Mouse (Mus musculus): Measurements from ENCODE around the gene Oxld1.
"Not testable (repeated sequence)": the region's sequence is repeated elsewhere in the genome, so short reads cannot be mapped to it uniquely, and the experiment has no call there.

The Oxld1 gene

DNA sequence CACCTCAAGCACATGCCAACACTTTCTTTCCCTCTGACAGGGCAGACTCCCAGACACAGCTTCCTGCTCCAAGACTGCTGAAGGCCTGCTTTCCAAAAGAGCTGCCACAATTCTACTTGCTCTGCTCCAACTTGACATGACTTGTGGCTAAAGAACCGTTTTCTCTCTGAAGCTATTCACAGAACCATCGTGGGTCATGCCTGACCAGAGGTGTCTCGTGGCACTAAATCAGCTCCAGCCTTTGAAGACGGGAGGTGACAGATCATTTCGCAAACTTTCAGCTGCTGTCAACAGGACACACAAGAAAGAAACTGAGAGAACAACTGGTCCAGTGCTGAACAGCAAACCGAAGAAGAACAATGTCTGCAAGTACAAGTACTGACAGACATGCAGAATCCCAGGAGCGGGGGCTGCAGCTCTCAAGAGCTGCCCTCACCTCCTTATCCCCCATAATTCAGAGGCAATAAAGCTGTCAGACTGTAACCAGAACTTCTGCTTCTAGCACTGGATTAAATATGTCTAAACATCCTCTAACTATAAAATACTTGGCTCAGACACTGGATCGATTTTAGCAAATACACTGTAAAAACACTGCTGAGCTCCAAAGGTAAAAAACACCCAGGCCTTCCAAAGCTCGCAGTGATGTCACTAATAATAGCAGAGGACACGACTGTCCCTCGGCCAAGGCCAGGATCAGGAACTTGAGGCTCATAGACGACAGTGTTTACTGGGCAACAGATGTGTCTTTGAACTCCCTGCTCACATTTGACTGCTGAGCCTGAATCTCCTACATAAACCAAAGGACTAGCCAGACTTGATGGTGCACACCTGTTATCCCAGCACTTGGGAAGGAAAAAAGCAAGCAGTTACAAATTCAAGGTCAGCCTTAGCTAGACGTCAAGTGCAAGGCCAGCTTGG lies 35.0 kb downstream of the Oxld1 start:
- DNase-seq, result no peak

DNA sequence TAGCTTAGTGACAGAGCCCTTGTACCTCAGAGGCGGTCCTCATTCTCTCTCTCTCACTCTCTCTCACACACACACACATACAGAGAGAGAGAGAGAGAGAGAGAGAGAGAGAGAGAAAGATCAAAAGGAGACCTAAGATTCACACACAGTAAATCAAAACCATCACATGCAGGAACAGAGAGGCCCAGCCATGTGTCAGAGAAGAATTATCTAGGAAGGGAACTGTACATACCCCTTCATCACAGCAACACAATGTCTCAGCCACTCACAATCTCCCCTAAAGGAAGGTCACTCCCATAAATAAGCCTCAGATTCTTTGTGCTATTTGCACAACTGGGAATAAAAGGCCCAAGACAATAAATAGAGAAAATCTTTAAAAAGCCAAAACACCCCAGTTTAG lies 39.3 kb downstream of the Oxld1 start:
- no peak for DNase-seq

DNA sequence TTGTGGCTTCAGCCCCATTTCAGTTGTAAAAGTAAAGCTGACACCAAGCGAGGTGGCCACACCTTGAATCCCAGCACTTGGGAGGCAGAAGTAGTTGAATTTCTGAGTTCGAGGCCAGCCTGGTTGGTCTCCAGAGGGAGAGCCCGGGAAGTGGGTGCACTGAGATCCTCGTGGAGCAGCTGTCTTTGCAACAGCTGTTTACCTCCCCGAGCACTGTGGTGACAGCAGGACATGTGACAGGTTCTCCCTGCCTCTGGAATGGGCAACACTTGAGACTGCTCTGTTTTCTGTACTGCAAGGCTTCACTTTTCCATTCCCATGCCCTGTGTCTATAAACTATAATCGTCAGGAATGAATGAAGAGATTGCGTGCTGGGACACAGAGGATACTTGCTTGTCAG lies 40.0 kb downstream of the Oxld1 start:
- no peak for DNase-seq

DNA sequence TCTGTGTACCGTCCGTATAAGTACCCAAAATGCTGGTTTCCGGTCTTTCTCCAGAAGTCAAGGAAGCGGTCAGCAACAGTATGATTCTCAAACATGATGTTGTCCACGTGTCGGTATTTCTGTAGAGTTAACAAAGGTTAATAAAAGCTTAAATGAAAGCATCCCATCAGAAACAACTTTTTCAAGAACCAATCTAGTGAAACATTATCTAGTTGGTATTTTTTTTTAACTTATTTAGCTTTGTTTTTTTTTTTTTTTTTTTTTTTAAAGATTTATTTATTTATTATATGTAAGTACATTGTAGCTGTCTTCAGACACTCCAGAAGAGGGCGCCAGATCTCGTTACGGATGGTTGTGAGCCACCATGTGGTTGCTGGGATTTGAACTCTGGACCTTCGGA lies 44.2 kb downstream of the Oxld1 start:
- not testable (repeated sequence) for DNase-seq

All from cerebellum, postnatal 14 days (tissue).